Mouse (Mus musculus): Measurements from ENCODE around the gene Insr. TPM values are rescaled to one million over a fixed set of nuclear protein-coding genes. Genes with fewer than 3 reads are reported as not detected.
"Not testable (repeated sequence)": the region's sequence is repeated elsewhere in the genome, so short reads cannot be mapped to it uniquely, and the experiment has no call there.

The Insr gene
- total RNA-seq (2022), result 10 to 100 TPM; 45.9 to 54.0 (median 51.3) TPM

- peak; percentile 87 to 89 for DNase-seq (ENCODE audit: low spot score in 2 of 2)
Measured at GRCm38 (mm10) chr8:3278934-3279720, at the start of gene Insr. Gene Insr (minus strand): TSS chr8:3279617.

GRCm38 (mm10) chr8:3327538-3328245, 48.3 kb upstream of the Insr start:
- no peak for DNase-seq (ENCODE audit: low spot score in 2 of 2)

- DNase-seq (ENCODE audit: low spot score in 2 of 2), result no peak
Measured at GRCm38 (mm10) chr8:3327056-3327455, 47.6 kb upstream of the Insr start.

GRCm38 (mm10) chr8:3324253-3324652, 44.8 kb upstream of the Insr start:
- DNase-seq (ENCODE audit: low spot score in 2 of 2), result no peak

GRCm38 (mm10) chr8:3319267-3319666, 39.9 kb upstream of the Insr start:
- DNase-seq (ENCODE audit: low spot score in 2 of 2), result not testable (repeated sequence)

- DNase-seq (ENCODE audit: low spot score in 2 of 2), result no peak
Measured at GRCm38 (mm10) chr8:3316585-3316984, 37.2 kb upstream of the Insr start.

- DNase-seq (ENCODE audit: low spot score in 2 of 2), result no peak
Measured at GRCm38 (mm10) chr8:3314345-3314744, 34.9 kb upstream of the Insr start.

- DNase-seq (ENCODE audit: low spot score in 2 of 2), result no peak
Measured at GRCm38 (mm10) chr8:3313843-3314242, 34.4 kb upstream of the Insr start.

GRCm38 (mm10) chr8:3313417-3313816, 34.0 kb upstream of the Insr start:
- not testable (repeated sequence) for DNase-seq (ENCODE audit: low spot score in 2 of 2)

GRCm38 (mm10) chr8:3311482-3311881, 32.1 kb upstream of the Insr start:
- no peak for DNase-seq (ENCODE audit: low spot score in 2 of 2)

GRCm38 (mm10) chr8:3309636-3310035, 30.2 kb upstream of the Insr start:
- no peak for DNase-seq (ENCODE audit: low spot score in 2 of 2)

GRCm38 (mm10) chr8:3308205-3308800, 28.9 kb upstream of the Insr start:
- not testable (repeated sequence) for DNase-seq (ENCODE audit: low spot score in 2 of 2)

GRCm38 (mm10) chr8:3302131-3302530, 22.7 kb upstream of the Insr start:
- DNase-seq (ENCODE audit: low spot score in 2 of 2), result no peak

- no peak for DNase-seq (ENCODE audit: low spot score in 2 of 2)
Measured at GRCm38 (mm10) chr8:3299322-3299721, 19.9 kb upstream of the Insr start.

GRCm38 (mm10) chr8:3285824-3286223, 6.4 kb upstream of the Insr start:
- DNase-seq (ENCODE audit: low spot score in 2 of 2), result no peak

GRCm38 (mm10) chr8:3284656-3285055, 5.2 kb upstream of the Insr start:
- DNase-seq (ENCODE audit: low spot score in 2 of 2), result no peak

- DNase-seq (ENCODE audit: low spot score in 2 of 2), result no peak
Measured at GRCm38 (mm10) chr8:3281296-3281695, 1.9 kb upstream of the Insr start.

- no peak for DNase-seq (ENCODE audit: low spot score in 2 of 2)
Measured at GRCm38 (mm10) chr8:3280266-3280910, 971 bp upstream of the Insr start.

GRCm38 (mm10) chr8:3279721-3280077, 282 bp upstream of the Insr start:
- DNase-seq (ENCODE audit: low spot score in 2 of 2), result no peak

GRCm38 (mm10) chr8:3278181-3278820, 1.1 kb downstream of the Insr start:
- no peak for DNase-seq (ENCODE audit: low spot score in 2 of 2)

- no peak for DNase-seq (ENCODE audit: low spot score in 2 of 2)
Measured at GRCm38 (mm10) chr8:3277266-3277665, 2.2 kb downstream of the Insr start.
